Mouse (Mus musculus) liver, embryonic 12.5 days (tissue): ENCODE results near the gene Tmem220. TPM values are rescaled to one million over a fixed set of nuclear protein-coding genes. Genes with fewer than 3 reads are reported as not detected.

Experiments
- ATAC-seq: fragments of 200-750 bp; cut with Nextera tagmentation; 2 replicates; pipeline ENCODE4 v1.8.0; 2017; ENCODE audit warnings: moderate number of reproducible peaks, mild to moderate bottlenecking, moderate library complexity
- H3K27ac ChIP-seq: fragments of 300-500 bp; sonication (generic); 2 replicates; pipeline ENCODE4 v1.5.1; 2016; ENCODE audit warnings: mild to moderate bottlenecking
- H3K27me3 ChIP-seq: fragments of 300-500 bp; sonication (generic); replicated peaks from 2 replicates; pipeline ENCODE4 v1.6.1; 2016; ENCODE audit warnings: mild to moderate bottlenecking, moderate library complexity
- H3K36me3 ChIP-seq: fragments of 300-500 bp; sonication (generic); 2 replicates; pipeline ENCODE4 v1.6.1; 2016; ENCODE audit warnings: mild to moderate bottlenecking, moderate library complexity
- H3K4me1 ChIP-seq: fragments of 300-500 bp; sonication (generic); 2 replicates; pipeline ENCODE4 v1.6.1; 2016
- H3K4me2 ChIP-seq: fragments of 300-500 bp; sonication (generic); 2 replicates; pipeline ENCODE4 v1.6.1; 2016; ENCODE audit warnings: mild to moderate bottlenecking, moderate library complexity
- H3K4me3 ChIP-seq: fragments of 300-500 bp; sonication (generic); 2 replicates; pipeline ENCODE4 v1.5.1; 2016; ENCODE audit warnings: mild to moderate bottlenecking, moderate library complexity
- H3K9ac ChIP-seq: fragments of 300-500 bp; sonication (generic); 2 replicates; pipeline ENCODE4 v1.6.1; 2016; ENCODE audit warnings: mild to moderate bottlenecking, moderate library complexity
- H3K9me3 ChIP-seq: fragments of 300-500 bp; sonication (generic); replicated peaks from 2 replicates; pipeline ENCODE4 v1.6.1; 2016; ENCODE audit warnings: mild to moderate bottlenecking, moderate library complexity
- WGBS: fragments of 180-500 bp; shearing (Covaris S2); methylation state at CpG from one replicate; pipeline ENCODE4 v1.1.7; 2016; ENCODE audit not compliant: insufficient replicate concordance; 5-methylcytosine and 5-hydroxymethylcytosine counted together
- polyA plus RNA-seq: library from polyadenylated mRNA; unstranded; fragments of >200 nt; fragmentation: Nextera tagmentation; extraction: Ambion mirVana; gene quantifications from 2 replicates; pipeline ENCODE4 v1.2.1, GENCODE M21; 2016

Tmem220 gene
- 0.93 and 1.2 TPM in 2 replicates for polyA plus RNA-seq

- Histone ChIP-seq H3K27ac (no peak within 1 kb of the TSS; the same call in 1 of the 2 replicates), H3K27me3 (peaks cover 19% of the 10 kb centered on the region), H3K4me2 (peak within 1 kb of the TSS; percentile 86), H3K4me1 (peaks cover 19% of the 10 kb centered on the region), H3K36me3 (no peaks in the 10 kb centered on the region), H3K9ac (peak within 1 kb of the TSS; percentile 75), H3K9me3 (no peaks in the 10 kb centered on the region), H3K4me3 (peak within 1 kb of the TSS; percentile 63)
- peak; percentile 100 for ATAC-seq
- 2% methylated on average over 35 of the region's 35 CpGs for WGBS
Observed at GRCm38 (mm10) chr11:67024867-67025477, at the start of gene Tmem220. Gene Tmem220 (plus strand): TSS chr11:67025154.

GRCm38 (mm10) chr11:66975606-66976330 lies 49.2 kb upstream of the Tmem220 start:
- no peak overlapping the region for H3K4me3 ChIP-seq
- ATAC-seq, result no peak
- H3K27me3 ChIP-seq, result 0 out of 2 replicates have a peak, but pooled peaks cover 2% of the 10 kb centered on the region
- H3K27ac ChIP-seq, result no peak overlapping the region
- 65% methylated on average over 7 of the region's 7 CpGs for WGBS
- H3K4me2 ChIP-seq, result no peak overlapping the region
- H3K4me1 ChIP-seq, result no peaks in the 10 kb centered on the region
- no peak overlapping the region for H3K9ac ChIP-seq
- no peaks in the 10 kb centered on the region for H3K36me3 ChIP-seq
- H3K9me3 ChIP-seq, result peaks cover 11% of the 10 kb centered on the region

DNA sequence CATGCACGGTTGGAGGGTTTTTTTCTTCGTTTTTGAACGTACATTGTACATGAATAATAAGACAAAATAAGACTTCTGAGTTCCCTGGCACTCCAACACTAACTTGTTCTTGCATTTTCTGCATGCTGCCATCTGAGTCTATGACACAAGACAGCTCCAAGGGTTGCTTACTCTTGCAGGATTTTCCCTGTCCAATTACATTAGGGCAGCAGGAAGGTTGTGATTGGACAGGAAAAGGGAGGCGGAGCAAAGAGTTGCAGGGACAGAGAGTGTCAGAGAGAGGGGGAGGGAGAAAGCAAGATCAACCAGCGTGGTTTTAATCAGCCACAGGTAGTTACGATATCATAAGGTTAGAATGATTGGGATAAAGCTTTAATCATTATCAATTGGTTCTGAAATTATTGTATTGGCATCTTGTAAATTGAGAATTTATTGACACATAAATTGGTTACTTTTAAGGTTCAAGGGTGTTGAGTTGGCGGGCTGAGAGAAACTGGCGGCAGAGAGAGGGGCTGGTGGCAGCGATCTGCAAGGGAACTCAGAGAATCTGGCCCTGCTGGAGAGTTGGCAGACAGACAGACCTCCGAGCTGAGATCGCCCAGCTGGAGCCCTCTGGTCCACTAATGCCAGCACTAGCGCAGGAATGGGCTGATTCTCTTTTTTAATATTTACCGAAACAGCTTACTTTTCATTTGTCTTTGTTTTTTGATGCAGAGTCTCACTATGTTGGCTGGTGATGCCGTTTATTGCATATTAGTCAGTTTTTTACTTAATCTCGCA lies 43.4 kb upstream of the Tmem220 start:
- peaks cover 28% of the 10 kb centered on the region for H3K27me3 ChIP-seq
- H3K4me1 ChIP-seq, result peaks cover 7% of the 10 kb centered on the region
- H3K4me2 ChIP-seq, result no peak overlapping the region
- no peak for ATAC-seq
- no peaks in the 10 kb centered on the region for H3K36me3 ChIP-seq
- no peaks in the 10 kb centered on the region for H3K9me3 ChIP-seq
- no peak overlapping the region for H3K4me3 ChIP-seq
- no peak overlapping the region for H3K9ac ChIP-seq
- no peak overlapping the region for H3K27ac ChIP-seq
- 61% methylated on average over 15 of the region's 15 CpGs for WGBS

DNA sequence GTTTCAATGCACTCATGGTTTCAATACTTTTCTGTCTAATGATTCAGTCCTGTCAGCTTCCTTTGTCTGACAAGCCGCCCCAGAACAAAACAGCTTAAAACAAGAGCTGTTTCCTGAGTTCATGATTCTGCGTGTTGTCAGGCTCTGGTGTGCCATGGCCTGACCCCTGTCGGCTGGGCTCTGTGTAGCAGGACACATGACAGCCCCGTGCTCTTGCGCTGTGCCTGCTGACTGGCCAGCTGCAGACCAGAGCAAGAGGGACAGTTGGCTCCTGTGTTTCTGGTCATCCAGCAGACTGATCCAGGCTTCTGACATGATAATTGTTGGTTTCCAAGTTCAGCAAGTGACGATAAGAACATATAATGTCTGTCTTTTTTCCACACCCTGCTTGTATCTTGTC lies 42.2 kb upstream of the Tmem220 start:
- Histone ChIP-seq H3K9me3 (no peaks in the 10 kb centered on the region), H3K4me2 (no peak overlapping the region), H3K4me3 (no peak overlapping the region), H3K4me1 (peaks cover 7% of the 10 kb centered on the region), H3K27me3 (peaks cover 30% of the 10 kb centered on the region), H3K9ac (no peak overlapping the region), H3K36me3 (no peaks in the 10 kb centered on the region), H3K27ac (no peak overlapping the region)
- no peak for ATAC-seq
- 47% methylated on average over 6 of the region's 6 CpGs for WGBS

DNA sequence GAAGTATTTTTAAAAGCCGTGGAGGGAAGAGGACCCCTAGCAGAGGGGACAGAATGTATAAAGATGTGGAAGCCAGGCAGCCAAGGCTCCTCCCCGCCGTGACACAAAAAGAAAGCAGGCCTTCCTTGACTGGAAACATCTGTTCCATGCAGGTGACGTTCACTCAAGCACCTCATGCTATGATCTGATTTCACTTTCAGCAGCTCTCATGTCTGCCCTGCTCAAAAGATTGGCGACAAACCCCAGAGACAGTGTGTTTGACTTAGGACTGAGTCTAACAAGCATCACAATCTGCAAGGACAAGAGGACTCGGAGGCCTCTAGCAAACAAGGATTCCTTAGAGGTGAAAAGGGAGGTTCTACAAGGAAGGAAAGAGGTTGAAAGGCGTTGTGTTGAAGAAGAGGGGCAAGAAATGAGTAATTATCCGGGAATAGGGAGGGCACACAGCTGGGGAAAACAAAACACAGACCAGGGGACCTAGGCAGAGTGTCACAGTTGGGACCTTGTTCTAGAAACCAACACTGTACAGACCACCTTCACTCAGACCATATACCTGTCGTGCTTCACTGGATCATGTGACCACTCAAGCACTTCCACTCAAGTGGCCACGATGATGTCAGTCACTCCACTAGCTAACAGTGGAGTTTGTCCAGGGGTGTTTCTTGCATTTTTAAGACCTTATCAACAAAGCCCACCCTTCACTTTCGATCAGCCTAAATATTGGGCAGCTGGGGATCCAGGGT lies 41.4 kb upstream of the Tmem220 start:
- Histone ChIP-seq H3K27me3 (peaks cover 30% of the 10 kb centered on the region), H3K4me3 (no peak overlapping the region), H3K9ac (no peak overlapping the region), H3K27ac (no peak overlapping the region), H3K4me2 (no peak overlapping the region), H3K9me3 (no peaks in the 10 kb centered on the region), H3K4me1 (peaks cover 7% of the 10 kb centered on the region), H3K36me3 (no peaks in the 10 kb centered on the region)
- no peak for ATAC-seq
- WGBS, result 51% methylated on average over 11 of the region's 11 CpGs

- Histone ChIP-seq H3K27ac (no peak overlapping the region), H3K27me3 (peaks cover 30% of the 10 kb centered on the region), H3K36me3 (no peaks in the 10 kb centered on the region), H3K4me2 (peak overlapping the region; percentile 66), H3K9me3 (no peaks in the 10 kb centered on the region), H3K4me1 (peaks cover 7% of the 10 kb centered on the region), H3K4me3 (peak overlapping the region; percentile 55), H3K9ac (peak overlapping the region; percentile 56)
- WGBS, result 8% methylated on average over 28 of the region's 28 CpGs
- ATAC-seq, result no peak
Observed at GRCm38 (mm10) chr11:66984165-66985135, 40.5 kb upstream of the Tmem220 start.

GRCm38 (mm10) chr11:66985136-66985702 lies 39.7 kb upstream of the Tmem220 start:
- peak overlapping the region; percentile 66 for H3K4me2 ChIP-seq
- H3K4me1 ChIP-seq, result peaks cover 7% of the 10 kb centered on the region
- no peak overlapping the region for H3K27ac ChIP-seq
- WGBS, result 24% methylated on average over 11 of the region's 11 CpGs
- H3K4me3 ChIP-seq, result peak overlapping the region; percentile 55
- H3K27me3 ChIP-seq, result peaks cover 30% of the 10 kb centered on the region
- ATAC-seq, result no peak
- H3K9me3 ChIP-seq, result no peaks in the 10 kb centered on the region
- H3K9ac ChIP-seq, result peak overlapping the region; percentile 56
- H3K36me3 ChIP-seq, result no peaks in the 10 kb centered on the region

- no peaks in the 10 kb centered on the region for H3K9me3 ChIP-seq
- H3K9ac ChIP-seq, result no peak overlapping the region
- no peak overlapping the region for H3K27ac ChIP-seq
- H3K4me2 ChIP-seq, result no peak overlapping the region
- H3K4me1 ChIP-seq, result no peaks in the 10 kb centered on the region
- whole genome bisulfite sequencing, result 67% methylated on average over 2 of the region's 2 CpGs
- no peaks in the 10 kb centered on the region for H3K36me3 ChIP-seq
- no peak overlapping the region for H3K4me3 ChIP-seq
- 0 out of 2 replicates have a peak, but pooled peaks cover 8% of the 10 kb centered on the region for H3K27me3 ChIP-seq
- ATAC-seq, result no peak
Observed at GRCm38 (mm10) chr11:66992150-66992549, 32.8 kb upstream of the Tmem220 start.

DNA sequence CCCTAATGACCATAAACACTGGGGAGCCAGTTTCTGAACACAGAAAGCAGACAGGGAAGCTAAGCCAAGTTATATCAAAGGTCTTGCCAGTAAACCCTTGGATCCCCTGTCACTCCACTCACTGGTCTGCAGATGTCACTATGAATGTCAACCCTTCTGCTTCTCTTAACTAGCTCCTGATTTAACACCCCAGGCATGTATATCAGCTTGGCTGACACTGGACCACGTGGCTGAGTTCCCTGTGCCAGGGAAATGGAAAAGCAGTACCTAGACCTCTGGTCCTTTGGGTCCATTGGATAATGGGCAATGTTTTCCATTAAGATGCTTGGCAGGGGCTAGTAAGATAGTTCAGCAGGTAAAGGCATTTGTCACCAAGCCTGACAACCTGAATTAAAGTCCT lies 31.3 kb upstream of the Tmem220 start:
- Histone ChIP-seq H3K9ac (no peak overlapping the region), H3K4me1 (no peaks in the 10 kb centered on the region), H3K27me3 (peaks cover 5% of the 10 kb centered on the region; the same call in 1 of the 2 replicates), H3K27ac (no peak overlapping the region), H3K9me3 (no peaks in the 10 kb centered on the region), H3K4me2 (no peak overlapping the region), H3K4me3 (no peak overlapping the region), H3K36me3 (no peaks in the 10 kb centered on the region)
- WGBS, result 26% methylated on average over 1 of the region's 1 CpGs
- ATAC-seq, result no peak

- H3K9ac ChIP-seq, result no peak overlapping the region
- WGBS, result 60% methylated on average over 4 of the region's 4 CpGs
- no peak overlapping the region for H3K4me2 ChIP-seq
- H3K4me3 ChIP-seq, result no peak overlapping the region
- ATAC-seq, result no peak
- H3K27ac ChIP-seq, result no peak overlapping the region
- H3K27me3 ChIP-seq, result peaks cover 5% of the 10 kb centered on the region; the same call in 1 of the 2 replicates
- H3K9me3 ChIP-seq, result no peaks in the 10 kb centered on the region
- no peaks in the 10 kb centered on the region for H3K4me1 ChIP-seq
- no peaks in the 10 kb centered on the region for H3K36me3 ChIP-seq
Observed at GRCm38 (mm10) chr11:66996446-66996845, 28.5 kb upstream of the Tmem220 start.
